Mouse (Mus musculus) stomach, embryonic 15.5 days (tissue): ENCODE results near the gene Polr3a. TPM values are rescaled to one million over a fixed set of nuclear protein-coding genes. Genes with fewer than 3 reads are reported as not detected.
"Not testable (repeated sequence)": the region's sequence is repeated elsewhere in the genome, so short reads cannot be mapped to it uniquely, and the experiment has no call there.

Experiments
- ATAC-seq: fragments of 200-750 bp; cut with Nextera tagmentation; 2 replicates; pipeline ENCODE4 v1.8.0; 2017; ENCODE audit warnings: low read depth, moderate number of reproducible peaks, moderate TSS enrichment; ENCODE audit not compliant: insufficient read depth, low FRiP score
- H3K27ac ChIP-seq: fragments of 300-500 bp; sonication (generic); 2 replicates; pipeline ENCODE4 v1.5.1; 2015; ENCODE audit warnings: mild to moderate bottlenecking, inconsistent platforms
- H3K27me3 ChIP-seq: fragments of 300-500 bp; sonication (generic); replicated peaks from 2 replicates; pipeline ENCODE4 v1.6.1; 2015; ENCODE audit warnings: inconsistent platforms
- H3K36me3 ChIP-seq: fragments of 300-500 bp; sonication (generic); 2 replicates; pipeline ENCODE4 v1.6.1; 2015; ENCODE audit warnings: inconsistent platforms
- H3K4me1 ChIP-seq: fragments of 300-500 bp; sonication (generic); 2 replicates; pipeline ENCODE4 v1.6.1; 2015; ENCODE audit warnings: inconsistent platforms
- H3K4me2 ChIP-seq: fragments of 300-500 bp; sonication (generic); 2 replicates; pipeline ENCODE4 v1.6.1; 2015; ENCODE audit warnings: mild to moderate bottlenecking, inconsistent platforms
- H3K4me3 ChIP-seq: fragments of 300-500 bp; sonication (generic); replicated peaks from 2 replicates; pipeline ENCODE4 v1.5.1; 2015; ENCODE audit warnings: inconsistent platforms
- H3K9ac ChIP-seq: fragments of 300-500 bp; sonication (generic); 2 replicates; pipeline ENCODE4 v1.6.1; 2015; ENCODE audit warnings: inconsistent platforms
- H3K9me3 ChIP-seq: fragments of 300-500 bp; sonication (generic); 2 replicates; pipeline ENCODE4 v1.6.1; 2016; ENCODE audit warnings: inconsistent platforms
- WGBS: fragments of 180-500 bp; shearing (Covaris S2); methylation state at CpG from one replicate; pipeline ENCODE4 v1.1.7; 2015; 5-methylcytosine and 5-hydroxymethylcytosine counted together
- polyA plus RNA-seq: library from polyadenylated mRNA; unstranded; fragments of >200 nt; fragmentation: Nextera tagmentation; extraction: Ambion mirVana; gene quantifications from 2 replicates; pipeline ENCODE4 v1.2.1, GENCODE M21; 2015

The Polr3a gene
- polyA plus RNA-seq, 1 experiment from 2014 or later, result 15.3 TPM

DNA sequence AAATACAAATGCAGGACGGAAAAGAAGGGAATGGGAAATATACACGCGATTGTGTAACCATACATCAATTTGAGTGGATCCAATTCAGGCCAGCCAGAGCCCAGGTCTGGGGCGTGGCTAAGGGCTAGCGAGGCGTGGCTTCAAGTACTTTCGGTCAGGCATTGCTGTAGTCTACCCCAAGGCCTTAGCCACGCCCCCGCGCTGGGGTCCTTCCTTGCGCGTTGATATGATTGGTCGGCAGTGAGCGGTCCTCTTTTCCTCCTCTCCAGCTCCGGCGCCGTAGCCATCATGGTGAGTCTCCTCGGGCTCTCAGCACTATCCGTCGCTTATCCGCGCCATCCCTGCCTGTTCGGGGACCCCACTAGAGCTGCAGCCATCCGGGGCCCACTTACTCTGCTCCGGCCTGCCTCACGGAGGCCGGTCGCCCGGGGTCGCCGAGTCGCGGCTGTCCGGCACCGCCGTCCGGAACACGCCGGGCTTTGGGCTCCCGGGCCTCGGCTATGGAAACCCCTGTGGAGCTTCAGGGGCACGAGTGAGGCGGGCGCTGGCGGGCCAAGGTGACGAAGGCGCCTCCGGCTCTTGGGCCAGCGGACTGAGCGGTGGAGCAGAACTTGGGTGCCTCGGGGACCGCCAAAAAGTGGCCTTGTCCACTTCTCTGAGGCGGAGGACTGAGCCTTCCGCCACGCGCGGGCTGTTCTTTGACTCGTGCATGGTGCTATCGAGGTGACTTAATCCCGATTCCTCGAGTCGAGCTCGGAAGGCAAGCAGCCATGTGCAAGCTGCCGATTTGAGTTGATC, 3.8 kb upstream of the Polr3a start:
- ATAC-seq, result peak; percentile 93
- Histone ChIP-seq H3K36me3 (peaks cover 24% of the 10 kb centered on the region), H3K9me3 (no peaks in the 10 kb centered on the region), H3K9ac (peak overlapping the region; percentile 81), H3K27me3 (no peaks in the 10 kb centered on the region), H3K27ac (peak overlapping the region; percentile 85), H3K4me2 (peak overlapping the region; percentile 73), H3K4me1 (peaks cover 25% of the 10 kb centered on the region), H3K4me3 (peak overlapping the region; percentile 90)
- WGBS, result under 1% methylated on average over 64 of the region's 64 CpGs

DNA sequence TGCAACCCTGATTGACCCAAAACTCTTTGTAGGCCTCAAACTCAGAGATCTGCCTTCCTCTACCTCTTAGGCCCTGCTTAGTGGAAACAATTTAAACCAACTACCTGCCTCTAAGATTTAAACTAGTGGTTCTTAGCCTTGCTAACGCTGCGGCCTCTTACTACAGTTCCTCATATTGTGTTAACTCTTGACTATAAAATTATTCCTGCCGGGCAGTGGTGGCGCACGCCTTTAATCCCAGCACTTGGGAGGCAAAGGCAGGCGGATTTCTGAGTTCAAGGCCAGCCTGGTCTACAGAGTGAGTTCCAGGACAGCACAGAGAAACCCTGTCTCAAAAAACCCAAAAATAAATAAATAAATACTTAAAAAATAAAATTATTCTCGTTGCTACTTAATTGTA, 2.9 kb upstream of the Polr3a start:
- ATAC-seq, H3K27me3 ChIP-seq, H3K27ac ChIP-seq, H3K9me3 ChIP-seq, H3K9ac ChIP-seq, H3K4me3 ChIP-seq, H3K4me2 ChIP-seq: not testable (repeated sequence)
- 84% methylated on average over 7 of the region's 7 CpGs for WGBS
- H3K36me3 ChIP-seq, result peaks cover 18% of the 10 kb centered on the region; the same call in 1 of the 2 replicates
- H3K4me1 ChIP-seq, result peaks cover 29% of the 10 kb centered on the region

DNA sequence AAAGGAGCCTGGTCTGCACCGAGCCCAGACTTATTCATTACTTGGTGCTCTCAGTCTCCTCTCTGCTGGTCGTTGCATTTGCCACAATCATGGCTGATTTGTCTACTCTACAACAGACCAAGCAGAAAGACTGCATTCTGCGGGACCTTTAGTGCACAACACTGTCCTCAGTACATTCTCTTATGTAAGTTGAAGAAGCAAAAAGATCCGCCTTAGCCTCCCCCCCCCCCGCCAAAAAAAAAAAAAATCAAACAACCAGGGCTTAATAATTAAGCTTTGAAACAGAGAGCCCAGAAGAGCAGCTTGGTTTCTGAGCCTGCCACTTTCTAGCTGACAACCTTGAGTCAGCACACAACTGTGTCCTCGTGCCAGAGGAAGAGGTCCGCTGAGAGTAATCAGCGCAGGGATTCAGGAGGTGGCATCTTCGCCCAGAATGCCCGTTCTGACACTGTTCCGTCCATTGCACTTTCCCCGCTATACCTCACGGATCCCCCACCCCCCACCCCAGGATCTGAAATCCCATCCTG, 554 bp downstream of the Polr3a start:
- Histone ChIP-seq H3K27ac (no peak overlapping the region), H3K27me3 (no peaks in the 10 kb centered on the region), H3K9ac (peak overlapping the region; percentile 53), H3K4me3 (peak overlapping the region; percentile 65), H3K36me3 (peaks cover 21% of the 10 kb centered on the region), H3K4me2 (peak overlapping the region; percentile 62), H3K4me1 (peaks cover 12% of the 10 kb centered on the region), H3K9me3 (no peaks in the 10 kb centered on the region)
- WGBS, result 6% methylated on average over 13 of the region's 13 CpGs
- no peak for ATAC-seq

DNA sequence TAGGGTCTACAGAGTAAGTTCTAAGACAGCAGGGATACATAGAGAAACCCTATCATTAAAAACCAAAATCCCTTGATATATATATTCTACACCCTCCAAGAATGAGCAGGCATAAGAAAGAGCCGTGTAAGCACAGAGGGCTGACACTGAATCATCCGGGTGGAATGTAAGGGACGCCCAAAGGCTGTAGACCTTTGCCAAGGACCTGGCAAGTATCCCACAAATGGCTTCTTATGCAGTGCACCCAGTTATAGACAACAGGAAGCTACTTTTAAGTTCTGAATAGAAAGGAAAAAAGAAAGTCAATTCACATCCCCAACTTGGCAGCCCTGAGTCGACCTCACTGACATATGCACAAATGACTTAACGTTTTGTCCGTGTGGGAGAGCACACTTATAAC, 18.1 kb downstream of the Polr3a start:
- Histone ChIP-seq H3K4me3 (no peak overlapping the region), H3K9me3 (no peaks in the 10 kb centered on the region), H3K4me2 (no peak overlapping the region), H3K9ac (no peak overlapping the region), H3K4me1 (no peaks in the 10 kb centered on the region), H3K36me3 (peaks cover 57% of the 10 kb centered on the region), H3K27ac (no peak overlapping the region), H3K27me3 (no peaks in the 10 kb centered on the region)
- ATAC-seq, result no peak
- WGBS, result 87% methylated on average over 6 of the region's 6 CpGs

GRCm38 (mm10) chr14:24458191-24458590, 28.7 kb downstream of the Polr3a start:
- Histone ChIP-seq H3K4me3 (no peak overlapping the region), H3K36me3 (peaks cover 61% of the 10 kb centered on the region), H3K4me2 (no peak overlapping the region), H3K27me3 (no peaks in the 10 kb centered on the region), H3K27ac (no peak overlapping the region), H3K4me1 (no peaks in the 10 kb centered on the region), H3K9ac (no peak overlapping the region), H3K9me3 (no peaks in the 10 kb centered on the region)
- ATAC-seq, result no peak
- WGBS, result 85% methylated on average over 3 of the region's 3 CpGs

GRCm38 (mm10) chr14:24443529-24443928, 43.3 kb downstream of the Polr3a start:
- not testable (repeated sequence) for H3K9ac ChIP-seq, H3K9me3 ChIP-seq, H3K4me1 ChIP-seq, H3K27me3 ChIP-seq, H3K4me2 ChIP-seq, H3K36me3 ChIP-seq, ATAC-seq, H3K27ac ChIP-seq, H3K4me3 ChIP-seq
- WGBS, result 83% methylated on average over 4 of the region's 4 CpGs

Other genes starting within 250 kb of the Polr3a start
- 13.5 and 15.6 TPM in 2 replicates for gene Dlg5, start 241.1 kb downstream of the Polr3a start, polyA plus RNA-seq
- gene E330034G19Rik, start 193.8 kb downstream of the Polr3a start, polyA plus RNA-seq, result not detected in 2 replicates
- 881 and 1,042 TPM in 2 replicates for gene Rps24, start 67 bp upstream of the Polr3a start, polyA plus RNA-seq